Mouse (Mus musculus): Measurements from ENCODE around the gene Crip1. TPM values are rescaled to one million over a fixed set of nuclear protein-coding genes. Genes with fewer than 3 reads are reported as not detected.

Crip1 gene
- polyA plus RNA-seq, 1 experiment, result 55.5 TPM

GRCm38 (mm10) chr12:113151661-113152271 is 5.7 kb downstream of the Crip1 start:
- TF ChIP-seq POLR2A (IDR thresholded peaks at IDR 0.05; ENCODE audit: borderline replicate concordance, insufficient read depth, low read length) (no peak), CTCF (IDR thresholded peaks at IDR 0.05; ENCODE audit: borderline replicate concordance, insufficient read depth, low read depth, low read length) (no peak)
- Histone ChIP-seq H3K27me3 (ENCODE audit: control insufficient read depth, insufficient read depth, low read length) (0 out of 2 replicates have a peak, but pooled peaks cover 2% of the 10 kb centered on the region), H3K4me3 (replicated peaks; ENCODE audit: insufficient read depth, low read depth, low read length) (no peak overlapping the region), H3K4me1 (ENCODE audit: control insufficient read depth, insufficient read depth, low read length) (peaks cover 18% of the 10 kb centered on the region), H3K27ac (ENCODE audit: insufficient read depth, low read length) (no peak overlapping the region)
- DNase-seq, result no peak
- WGBS, result 4% methylated on average over 36 of the region's 36 CpGs

- peaks cover 13% of the 10 kb centered on the region for H3K4me1 ChIP-seq (ENCODE audit: control insufficient read depth, insufficient read depth, low read length)
- 42% methylated on average over 19 of the region's 19 CpGs for WGBS
- DNase-seq, result no peak
- no peak overlapping the region for H3K4me3 ChIP-seq (replicated peaks; ENCODE audit: insufficient read depth, low read depth, low read length)
- TF ChIP-seq CTCF (IDR thresholded peaks at IDR 0.05; ENCODE audit: borderline replicate concordance, insufficient read depth, low read depth, low read length) (no peak), POLR2A (IDR thresholded peaks at IDR 0.05; ENCODE audit: borderline replicate concordance, insufficient read depth, low read length) (no peak)
- H3K27me3 ChIP-seq (ENCODE audit: control insufficient read depth, insufficient read depth, low read length), result 0 out of 2 replicates have a peak, but pooled peaks cover 2% of the 10 kb centered on the region
- no peak overlapping the region for H3K27ac ChIP-seq (ENCODE audit: insufficient read depth, low read length)
Observed at GRCm38 (mm10) chr12:113152272-113152661, 6.2 kb downstream of the Crip1 start.

GRCm38 (mm10) chr12:113152991-113153525 is 6.9 kb downstream of the Crip1 start:
- no peak for DNase-seq
- TF ChIP-seq POLR2A (IDR thresholded peaks at IDR 0.05; ENCODE audit: borderline replicate concordance, insufficient read depth, low read length), result no peak
- H3K4me1 ChIP-seq (ENCODE audit: control insufficient read depth, insufficient read depth, low read length), result peaks cover 5% of the 10 kb centered on the region
- no peak overlapping the region for H3K4me3 ChIP-seq (replicated peaks; ENCODE audit: insufficient read depth, low read depth, low read length)
- WGBS, result 86% methylated on average over 6 of the region's 6 CpGs
- no peak overlapping the region for H3K27ac ChIP-seq (ENCODE audit: insufficient read depth, low read length)
- 0 out of 2 replicates have a peak, but pooled peaks cover 2% of the 10 kb centered on the region for H3K27me3 ChIP-seq (ENCODE audit: control insufficient read depth, insufficient read depth, low read length)

- no peak overlapping the region for H3K27ac ChIP-seq (ENCODE audit: insufficient read depth, low read length)
- H3K4me3 ChIP-seq (replicated peaks; ENCODE audit: insufficient read depth, low read depth, low read length), result no peak overlapping the region
- no peak for DNase-seq
- H3K4me1 ChIP-seq (ENCODE audit: control insufficient read depth, insufficient read depth, low read length), result no peaks in the 10 kb centered on the region; the same call in 1 of the 2 replicates
- 0 out of 2 replicates have a peak, but pooled peaks cover 2% of the 10 kb centered on the region for H3K27me3 ChIP-seq (ENCODE audit: control insufficient read depth, insufficient read depth, low read length)
- TF ChIP-seq CTCF (IDR thresholded peaks at IDR 0.05; ENCODE audit: borderline replicate concordance, insufficient read depth, low read depth, low read length) (no peak), POLR2A (IDR thresholded peaks at IDR 0.05; ENCODE audit: borderline replicate concordance, insufficient read depth, low read length) (no peak)
- 94% methylated on average over 7 of the region's 7 CpGs for WGBS
Observed at GRCm38 (mm10) chr12:113153971-113154370, 7.9 kb downstream of the Crip1 start.

GRCm38 (mm10) chr12:113154747-113155075 is 8.6 kb downstream of the Crip1 start:
- Histone ChIP-seq H3K4me1 (ENCODE audit: control insufficient read depth, insufficient read depth, low read length) (no peaks in the 10 kb centered on the region; the same call in 1 of the 2 replicates), H3K27me3 (ENCODE audit: control insufficient read depth, insufficient read depth, low read length) (0 out of 2 replicates have a peak, but pooled peaks cover 2% of the 10 kb centered on the region), H3K27ac (ENCODE audit: insufficient read depth, low read length) (no peak overlapping the region), H3K4me3 (replicated peaks; ENCODE audit: insufficient read depth, low read depth, low read length) (no peak overlapping the region)
- DNase-seq, result no peak
- no peak for TF ChIP-seq POLR2A (IDR thresholded peaks at IDR 0.05; ENCODE audit: borderline replicate concordance, insufficient read depth, low read length)
- TF ChIP-seq CTCF (IDR thresholded peaks at IDR 0.05; ENCODE audit: borderline replicate concordance, insufficient read depth, low read depth, low read length), result no peak
- WGBS, result 87% methylated on average over 6 of the region's 6 CpGs

GRCm38 (mm10) chr12:113155076-113155771 is 9.1 kb downstream of the Crip1 start:
- WGBS, result 4% methylated on average over 32 of the region's 32 CpGs
- DNase-seq, result peak; percentile 54 to 59
- TF ChIP-seq POLR2A (IDR thresholded peaks at IDR 0.05; ENCODE audit: borderline replicate concordance, insufficient read depth, low read length) (no peak), CTCF (IDR thresholded peaks at IDR 0.05; ENCODE audit: borderline replicate concordance, insufficient read depth, low read depth, low read length) (no peak)
- Histone ChIP-seq H3K27ac (ENCODE audit: insufficient read depth, low read length) (peak overlapping the region; percentile 21; the same call in 1 of the 2 replicates), H3K4me3 (replicated peaks; ENCODE audit: insufficient read depth, low read depth, low read length) (peak overlapping the region; percentile 60), H3K4me1 (ENCODE audit: control insufficient read depth, insufficient read depth, low read length) (no peaks in the 10 kb centered on the region; the same call in 1 of the 2 replicates), H3K27me3 (ENCODE audit: control insufficient read depth, insufficient read depth, low read length) (0 out of 2 replicates have a peak, but pooled peaks cover 2% of the 10 kb centered on the region)

- 0 out of 2 replicates have a peak, but pooled peaks cover 2% of the 10 kb centered on the region for H3K27me3 ChIP-seq (ENCODE audit: control insufficient read depth, insufficient read depth, low read length)
- H3K27ac ChIP-seq (ENCODE audit: insufficient read depth, low read length), result peak within 1 kb of the TSS; percentile 21; the same call in 1 of the 2 replicates
- peak; percentile 99 for DNase-seq
- no peaks in the 10 kb centered on the region; the same call in 1 of the 2 replicates for H3K4me1 ChIP-seq (ENCODE audit: control insufficient read depth, insufficient read depth, low read length)
- H3K4me3 ChIP-seq (replicated peaks; ENCODE audit: insufficient read depth, low read depth, low read length), result peak within 1 kb of the TSS; percentile 60
- under 1% methylated on average over 46 of the region's 46 CpGs for WGBS
- TF ChIP-seq POLR2A (IDR thresholded peaks at IDR 0.05; ENCODE audit: borderline replicate concordance, insufficient read depth, low read length) (peak; percentile 20; the same call in 1 of the 2 replicates), CTCF (IDR thresholded peaks at IDR 0.05; ENCODE audit: borderline replicate concordance, insufficient read depth, low read depth, low read length) (peak; percentile 88)
Observed at GRCm38 (mm10) chr12:113155887-113156539, 9.9 kb downstream of the Crip1 start, which contains the start of gene Tedc1. Tedc1 (plus strand) TSS chr12:113156421.
